Mouse (Mus musculus): ENCODE data around the gene Cep126. TPM values are rescaled to one million over a fixed set of nuclear protein-coding genes. Genes with fewer than 3 reads are reported as not detected.

Cep126 gene
- 4.7 TPM for polyA plus RNA-seq (2014; fragmentation: Illumina TruSeq; extraction: RNeasy Lipid Tissue Mini Kit (QIAGEN cat#74804); ENCODE audit: low read depth, low replicate concordance)

GRCm38 (mm10) chr9:8134117-8134574 is at the start of gene Cep126:
Gene Cep126 (minus strand): TSS chr9:8134294.

GRCm38 (mm10) chr9:8042338-8043043 is 91.6 kb downstream of the Cep126 start, which contains the start of gene Cfap300:
Gene Cfap300 (minus strand): TSS chr9:8042823.

Other genes with a start within 250 kb of the Cep126 start
- 64.9 TPM for gene Yap1, start 129.7 kb downstream of the Cep126 start, polyA plus RNA-seq (2014; fragmentation: Illumina TruSeq; extraction: RNeasy Lipid Tissue Mini Kit (QIAGEN cat#74804); ENCODE audit: low read depth, low replicate concordance)
- 2.1 TPM for gene Cfap300, start 91.5 kb downstream of the Cep126 start, polyA plus RNA-seq (2014; fragmentation: Illumina TruSeq; extraction: RNeasy Lipid Tissue Mini Kit (QIAGEN cat#74804); ENCODE audit: low read depth, low replicate concordance)

All from heart, adult 10 weeks (tissue).